Mouse (Mus musculus) layer of hippocampus, adult 9-10 months (tissue): ENCODE results near the gene Pla2g2c.
A peak's percentile ranks its signal among the peaks of the same experiment; 100 is the strongest.

Experiments
- DNase-seq: peaks from one replicate; pipeline ENCODE4 v3.0.0; 2022; ENCODE audit warnings: low spot score

Gene Pla2g2c

GRCm38 (mm10) chr4:138748369-138749072 lies 23.9 kb downstream of the Pla2g2c start:
- no peak for DNase-seq

- DNase-seq, result no peak
These were observed 28.0 kb downstream of the Pla2g2c start for GRCm38 (mm10) chr4:138752603-138753002.

DNA sequence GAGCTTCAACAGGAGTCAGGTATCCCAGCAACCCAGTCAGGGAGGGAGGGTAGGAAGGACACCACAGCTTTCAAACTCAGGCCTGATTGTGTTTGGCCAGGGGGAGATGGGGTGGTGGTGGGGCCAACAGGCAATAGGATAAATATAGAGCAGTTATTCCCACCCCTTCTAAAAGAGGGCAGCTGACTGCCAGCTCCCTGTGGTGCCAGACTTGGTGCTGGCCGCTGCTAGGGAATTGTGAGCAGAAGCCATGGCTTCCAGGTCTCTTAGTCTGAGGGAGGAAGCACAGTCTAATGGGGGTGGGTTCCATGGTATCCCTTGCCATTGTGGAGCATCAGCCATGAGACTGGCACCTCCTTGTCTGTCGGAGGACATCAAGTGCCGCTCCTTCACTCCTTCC lies 29.0 kb downstream of the Pla2g2c start:
- no peak for DNase-seq

DNA sequence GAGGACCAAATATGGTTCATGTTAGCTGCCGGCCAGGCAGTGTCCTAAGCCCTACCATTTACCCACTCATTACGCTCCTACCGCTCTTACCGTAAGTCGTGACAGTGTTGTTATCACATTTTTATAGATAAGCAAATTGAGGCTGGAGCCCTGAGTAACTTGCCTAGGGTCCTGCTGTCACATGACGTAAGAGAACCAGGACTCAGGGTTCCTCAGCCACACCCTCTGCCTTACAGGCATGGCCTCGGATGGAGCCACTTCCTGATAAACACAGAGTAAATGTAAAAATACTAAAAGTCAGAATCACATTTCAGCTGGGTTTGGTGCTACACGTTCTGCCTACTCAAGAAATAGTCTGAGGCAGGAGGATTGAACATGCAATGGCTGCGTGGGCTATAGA lies 29.8 kb downstream of the Pla2g2c start:
- DNase-seq, result no peak

DNA sequence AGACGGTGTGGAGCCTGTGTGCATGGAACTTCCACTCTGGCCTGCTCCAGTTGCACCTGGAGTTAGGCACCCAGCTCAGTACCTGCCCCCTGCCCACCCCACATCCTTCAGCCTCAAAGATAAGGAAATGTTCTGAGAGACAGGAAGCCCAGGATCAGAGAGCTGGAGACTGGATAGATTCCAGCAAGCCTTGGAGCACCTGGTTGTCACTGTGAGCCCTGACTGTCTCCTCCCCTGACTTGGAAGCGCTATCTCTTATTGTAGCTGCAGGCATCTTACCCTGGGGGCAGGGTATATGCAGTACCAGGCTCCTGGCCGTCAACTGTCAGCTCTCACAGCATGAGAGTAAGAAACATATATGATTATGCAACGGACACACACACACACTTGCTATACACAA lies 30.8 kb downstream of the Pla2g2c start:
- DNase-seq, result no peak

- no peak for DNase-seq
These were observed 31.4 kb downstream of the Pla2g2c start for GRCm38 (mm10) chr4:138755983-138756382.

DNA sequence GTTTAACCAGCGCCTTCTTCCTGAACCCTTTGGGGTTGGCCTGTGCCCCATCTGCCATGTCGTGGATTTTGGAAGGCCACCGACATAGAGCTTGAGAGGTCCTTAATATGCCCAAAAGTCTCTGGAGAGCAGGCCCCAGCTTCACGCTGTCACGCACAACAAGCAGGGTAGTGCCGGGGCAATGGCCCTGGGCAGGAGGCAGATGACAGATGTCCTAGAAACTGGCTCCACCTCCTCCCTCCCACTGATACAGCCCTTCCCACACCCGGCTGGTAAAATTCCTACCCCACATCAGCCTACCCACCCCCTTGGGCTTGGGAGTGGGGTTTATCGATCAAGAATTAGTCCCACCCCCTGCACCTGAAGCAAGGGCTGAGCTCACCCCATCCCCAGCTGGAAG lies 32.8 kb downstream of the Pla2g2c start, which contains the start of gene Pla2g2f:
Pla2g2f (minus strand) TSS at position 211 of the 400 bp plus-strand sequence.
- no peak for DNase-seq

DNA sequence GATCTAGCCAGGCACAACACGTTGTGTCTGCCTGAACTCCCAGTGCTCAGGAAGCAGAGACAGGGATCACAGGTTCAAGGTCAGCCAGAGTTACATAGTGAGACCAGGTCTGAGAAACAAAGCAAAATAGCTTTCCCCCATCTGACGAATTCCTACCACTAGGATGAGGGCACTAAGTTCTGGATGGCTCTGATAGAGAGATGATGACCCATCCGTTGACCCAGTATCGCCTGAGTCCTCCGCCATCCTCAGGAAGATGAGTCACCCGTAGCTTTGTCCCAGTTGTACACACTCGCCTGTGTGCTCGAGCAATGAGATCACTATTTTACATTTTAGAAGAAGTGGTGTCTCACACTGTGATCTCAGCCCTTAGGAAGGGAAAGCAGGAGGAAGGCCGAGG lies 37.7 kb downstream of the Pla2g2c start:
- no peak for DNase-seq

DNA sequence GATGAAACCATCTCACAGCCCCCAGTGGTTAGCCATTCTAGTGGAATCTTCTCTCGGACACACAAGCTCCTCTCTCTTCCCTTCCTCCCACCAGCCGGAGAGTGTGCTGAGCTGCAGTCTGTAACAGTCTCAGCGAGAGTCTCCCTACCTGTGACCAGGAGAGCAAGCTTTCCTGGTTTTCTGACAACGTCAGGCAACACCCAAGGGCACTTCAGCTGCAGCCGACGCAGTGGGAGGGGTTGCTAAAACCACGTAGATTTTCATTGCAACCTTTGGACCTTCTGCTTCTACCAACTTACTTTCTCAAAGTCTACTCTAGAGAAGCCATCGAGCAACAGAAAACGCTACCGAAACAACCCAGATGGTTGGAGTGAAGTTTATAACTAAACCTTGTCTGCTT lies 47.4 kb downstream of the Pla2g2c start:
- DNase-seq, result no peak

DNA sequence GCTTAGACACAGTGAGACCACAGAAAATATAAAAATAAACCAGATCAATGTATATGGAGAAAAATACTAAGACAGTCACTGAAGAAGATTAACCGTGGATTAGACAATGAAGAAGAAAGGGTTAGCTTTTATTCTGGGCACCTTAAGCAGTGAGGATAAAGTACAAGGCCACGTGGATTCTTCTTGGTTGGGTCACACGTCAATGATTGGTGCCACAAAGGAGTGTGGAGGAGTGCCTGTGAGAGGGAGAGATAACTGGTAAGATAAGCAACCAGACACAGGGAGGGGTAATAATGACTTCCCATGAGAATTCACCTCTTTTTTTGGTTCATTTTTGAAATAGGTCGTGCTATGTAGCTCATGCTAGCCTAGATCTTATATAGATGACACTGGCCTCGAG lies 47.8 kb downstream of the Pla2g2c start:
- no peak for DNase-seq

- DNase-seq, result no peak
These were observed 50.8 kb downstream of the Pla2g2c start, which contains the start of gene Pla2g2d for GRCm38 (mm10) chr4:138775435-138775834. Gene Pla2g2d, plus strand, starts transcription at chr4:138775735.

GRCm38 (mm10) chr4:138777417-138778407 lies 53.1 kb downstream of the Pla2g2c start:
- no peak for DNase-seq

DNA sequence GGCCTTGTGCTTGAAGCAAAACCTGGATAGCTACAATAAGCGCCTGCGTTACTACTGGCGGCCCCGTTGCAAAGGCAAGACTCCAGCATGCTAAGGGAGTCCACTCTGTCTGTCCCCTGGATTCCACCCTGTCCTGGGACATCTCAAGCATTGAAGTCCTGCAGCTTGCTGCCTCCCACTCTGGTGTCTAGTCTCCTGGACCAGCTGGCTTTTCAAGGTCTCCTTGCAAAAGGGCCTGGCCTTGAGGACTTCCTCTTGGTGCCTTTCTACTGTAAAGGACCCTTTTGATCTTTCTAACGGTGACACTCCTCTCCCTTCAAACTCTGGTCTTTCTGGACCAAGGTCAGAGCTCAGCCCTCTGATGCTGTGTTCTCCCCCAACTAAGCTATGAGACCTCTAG lies 55.7 kb downstream of the Pla2g2c start:
- DNase-seq, result no peak

DNA sequence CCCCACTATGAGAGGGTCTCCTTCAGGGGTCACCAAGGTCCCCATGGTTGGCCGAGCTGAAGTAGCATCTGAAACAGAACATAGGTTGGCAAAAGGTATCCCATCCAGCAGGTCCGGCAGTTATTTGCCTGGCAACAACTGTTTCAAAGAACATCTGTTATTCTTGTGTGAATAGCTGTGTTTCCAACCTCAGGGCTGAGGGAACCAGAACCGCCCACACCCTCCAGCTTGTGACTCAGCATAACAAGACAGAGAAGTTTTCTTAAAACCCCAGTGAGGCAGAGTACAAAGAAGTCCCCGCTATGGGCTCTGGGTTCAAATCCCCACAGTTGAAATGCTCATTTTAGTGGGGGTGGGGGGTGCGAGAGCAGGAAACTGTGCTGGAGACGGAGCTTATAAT lies 57.5 kb downstream of the Pla2g2c start:
- DNase-seq, result no peak

DNA sequence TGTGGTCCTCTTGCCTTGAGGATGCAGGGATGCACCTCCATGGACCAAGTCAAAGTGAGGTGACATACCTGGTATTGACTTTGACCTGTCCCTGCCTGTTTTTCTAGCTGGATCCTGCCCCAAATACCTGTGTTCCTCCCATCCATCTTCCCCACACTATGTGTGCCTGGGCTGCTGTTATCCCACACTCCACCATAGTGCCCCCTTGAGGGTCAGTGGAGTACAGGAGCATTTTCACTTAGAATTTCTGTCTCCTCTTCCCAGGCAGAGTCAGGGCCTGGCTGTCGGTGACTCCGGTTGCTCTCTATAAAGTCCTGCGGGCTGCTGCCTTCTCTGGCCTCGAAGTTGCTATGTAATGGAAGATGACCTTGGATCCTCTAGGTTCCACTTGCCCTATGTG lies 61.1 kb downstream of the Pla2g2c start:
- no peak for DNase-seq

DNA sequence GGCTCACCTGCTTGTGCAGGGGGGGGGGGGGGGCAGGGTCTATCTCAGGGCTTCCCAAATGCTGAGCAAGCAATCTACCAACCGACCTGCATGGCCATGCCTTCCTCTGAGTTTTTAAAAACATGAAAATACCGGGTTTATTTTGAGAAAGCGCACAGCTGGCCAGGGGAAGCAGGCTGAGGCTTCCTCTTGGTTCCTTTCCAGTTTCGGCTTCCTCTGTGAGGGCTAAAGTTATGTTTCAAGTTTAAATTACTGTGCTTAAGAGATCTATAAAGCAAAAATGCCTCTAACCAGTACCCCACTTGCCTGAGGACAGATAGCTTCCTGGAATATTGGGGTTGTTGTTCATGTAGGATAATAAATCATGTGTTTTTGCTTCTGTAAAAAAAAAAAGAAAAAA lies 61.5 kb downstream of the Pla2g2c start:
- no peak for DNase-seq

DNA sequence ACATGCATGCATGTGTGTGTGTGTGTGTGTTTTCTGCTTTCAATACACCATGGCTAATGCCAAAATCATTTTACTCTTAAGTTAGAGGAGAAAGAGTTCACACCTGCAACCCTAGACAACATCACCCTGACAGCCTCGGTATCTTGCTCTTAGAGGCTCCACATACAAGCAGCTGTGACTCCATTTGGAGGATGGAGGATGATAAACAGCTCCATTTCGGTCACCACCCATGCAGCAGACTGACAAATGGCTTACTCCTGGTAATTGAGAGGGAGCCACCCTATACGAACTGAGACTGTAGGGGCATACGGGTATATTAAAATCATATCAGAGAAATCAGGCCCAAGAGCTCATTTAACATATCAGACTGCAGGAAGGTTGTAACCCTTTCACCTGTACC lies 63.8 kb downstream of the Pla2g2c start:
- DNase-seq, result no peak

DNA sequence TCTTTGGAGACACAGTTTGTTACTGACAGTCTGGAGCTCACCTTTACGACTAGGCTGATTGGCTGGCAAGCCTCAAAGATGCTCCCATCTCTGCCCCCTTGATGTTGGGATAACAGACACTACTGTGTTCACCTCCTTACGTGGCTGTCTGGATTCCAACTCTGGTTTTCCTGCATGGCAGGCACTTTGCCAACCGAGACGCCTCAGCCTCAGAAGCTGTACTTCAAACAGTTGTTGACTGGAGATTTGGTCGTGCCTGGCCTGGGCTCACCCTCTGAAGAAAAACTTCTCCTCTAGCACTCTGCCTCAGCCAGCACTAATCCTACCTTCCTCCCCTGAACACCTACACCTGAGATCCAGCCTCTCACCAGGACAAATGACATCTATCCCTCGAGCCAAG lies 66.9 kb downstream of the Pla2g2c start:
- no peak for DNase-seq

GRCm38 (mm10) chr4:138792599-138792998 lies 68.0 kb downstream of the Pla2g2c start:
- no peak for DNase-seq

- DNase-seq, result peak; percentile 32
These were observed 68.7 kb downstream of the Pla2g2c start for GRCm38 (mm10) chr4:138793276-138793675.

DNA sequence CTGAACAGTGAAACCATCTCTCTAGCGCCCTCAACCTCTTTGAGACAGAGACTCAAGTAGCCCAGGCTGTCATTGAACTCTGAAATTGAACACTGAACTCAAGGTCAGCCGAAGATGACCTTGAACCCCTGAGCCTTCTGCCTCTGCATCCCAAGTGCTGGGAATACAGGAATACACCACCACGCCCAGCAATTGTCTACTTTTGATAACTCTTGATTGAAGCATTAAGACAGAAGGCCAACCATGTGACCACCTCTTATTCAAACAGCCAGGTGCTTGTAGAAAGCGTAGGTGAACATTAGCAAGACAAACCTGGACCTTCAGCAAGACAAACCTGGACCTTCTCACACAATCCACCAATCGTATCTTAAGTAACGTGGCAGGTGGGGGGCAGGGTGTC lies 69.8 kb downstream of the Pla2g2c start:
- DNase-seq, result no peak
